Mouse (Mus musculus): ENCODE measurements around the gene Brat1. TPM values are rescaled to one million over a fixed set of nuclear protein-coding genes. Genes with fewer than 3 reads are reported as not detected.

Brat1 gene
- polyA plus RNA-seq, 1 experiment from 2014 or later: 12.2 TPM

Other genes starting within 250 kb of the Brat1 start
- 12.2 and 17.4 TPM in 2 replicates for gene Chst12, start 199.5 kb upstream of the Brat1 start, polyA plus RNA-seq (2015; fragmentation: Nextera tagmentation; extraction: Ambion mirVana)
- 1.1 TPM in 1 of 2 replicates, not detected in the other for gene Grifin, start 139.9 kb upstream of the Brat1 start, polyA plus RNA-seq (2015; fragmentation: Nextera tagmentation; extraction: Ambion mirVana)
- gene Lfng, start 97.7 kb upstream of the Brat1 start, polyA plus RNA-seq (2015; fragmentation: Nextera tagmentation; extraction: Ambion mirVana): 5.0 and 7.9 TPM in 2 replicates
- 20.3 and 28.9 TPM in 2 replicates for gene Ttyh3, start 56.0 kb upstream of the Brat1 start, polyA plus RNA-seq (2015; fragmentation: Nextera tagmentation; extraction: Ambion mirVana)
- gene Iqce, start 2.6 kb upstream of the Brat1 start, polyA plus RNA-seq (2015; fragmentation: Nextera tagmentation; extraction: Ambion mirVana): 8.2 and 10.0 TPM in 2 replicates
- 0.72 and 1.0 TPM in 2 replicates for gene Amz1, start 19.1 kb downstream of the Brat1 start, polyA plus RNA-seq (2015; fragmentation: Nextera tagmentation; extraction: Ambion mirVana)
- 37.9 and 53.4 TPM in 2 replicates for gene Gna12, start 125.4 kb downstream of the Brat1 start, polyA plus RNA-seq (2015; fragmentation: Nextera tagmentation; extraction: Ambion mirVana)

All from heart, embryonic 15.5 days (tissue).